Mouse (Mus musculus) layer of hippocampus, postnatal 25 days (tissue): Measurements from ENCODE around the gene Aqp5. TPM values are rescaled to one million over a fixed set of nuclear protein-coding genes. Genes with fewer than 3 reads are reported as not detected.

ENCODE experiments used
- DNase-seq, 2 experiments: peaks; one replicate each; pipeline ENCODE4 v3.0.0; 2022; ENCODE audit warnings: mixed read lengths in 2 of 2, low spot score in 1 of 2; ENCODE audit errors: extremely low spot score in 1 of 2
- total RNA-seq, 2 experiments: library from RNA; stranded (reverse); gene quantifications; 2 replicates each; pipeline ENCODE4 v1.2.3; 2021

Gene Aqp5
- total RNA-seq = under 1 TPM in 1 of 2 experiments, not detected in 1; 0.15 TPM

DNA sequence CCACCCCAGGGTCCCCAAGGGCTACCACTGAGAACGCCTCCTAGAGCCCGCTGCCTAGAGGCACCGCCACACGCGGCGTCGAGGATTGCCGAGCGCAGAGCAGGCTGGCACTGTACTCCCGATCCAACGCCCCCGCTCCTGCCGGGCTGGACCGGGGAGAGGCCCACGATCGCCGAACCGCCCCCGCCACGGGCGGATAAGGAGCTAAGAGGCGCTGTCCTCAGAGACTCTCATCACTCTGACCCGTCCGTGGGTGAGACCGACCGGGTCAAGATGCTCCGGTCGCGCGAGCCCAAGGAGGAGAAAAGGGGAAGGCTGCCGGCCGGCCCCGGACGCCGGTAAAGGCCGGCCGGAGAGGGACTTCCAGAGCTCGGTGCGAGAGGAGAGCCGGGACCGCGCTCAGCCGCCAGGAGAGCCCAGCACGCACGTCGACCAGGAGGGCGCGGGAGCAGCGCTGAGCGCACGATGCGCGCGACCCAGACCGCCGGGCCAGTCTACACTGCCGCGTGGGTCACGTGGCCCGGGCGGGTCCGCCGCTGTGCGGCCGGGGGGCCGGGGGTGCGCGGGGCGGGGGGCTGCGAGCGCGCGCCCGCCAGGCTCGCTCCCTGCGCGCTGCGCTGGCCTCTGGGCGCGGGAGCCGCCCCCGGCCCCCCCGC lies at the start of gene Aqp5:
Gene Aqp5 (plus strand): TSS at position 354 of the 656 bp plus-strand sequence.
- DNase-seq = no peak

DNA sequence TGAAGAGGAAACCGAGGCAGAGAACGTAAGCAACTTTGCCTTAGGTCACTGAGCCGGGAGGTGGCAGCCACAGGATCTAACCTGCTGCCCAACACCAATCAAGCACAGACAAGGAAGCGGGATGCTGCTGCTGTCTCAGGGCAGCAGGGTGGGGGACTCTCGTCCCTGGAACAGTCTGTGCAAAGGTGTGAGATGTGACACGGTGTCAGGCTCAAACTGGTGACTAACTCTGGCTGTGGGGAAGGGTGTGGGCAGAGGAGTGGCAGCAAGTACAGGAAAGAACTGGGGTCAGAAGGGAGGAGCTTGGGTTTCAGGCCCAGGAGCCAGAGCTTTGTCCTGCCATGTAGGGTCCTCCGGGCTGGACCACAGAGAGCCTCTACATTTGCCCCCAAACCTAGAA lies 46.5 kb upstream of the Aqp5 start:
- no peak for DNase-seq

DNA sequence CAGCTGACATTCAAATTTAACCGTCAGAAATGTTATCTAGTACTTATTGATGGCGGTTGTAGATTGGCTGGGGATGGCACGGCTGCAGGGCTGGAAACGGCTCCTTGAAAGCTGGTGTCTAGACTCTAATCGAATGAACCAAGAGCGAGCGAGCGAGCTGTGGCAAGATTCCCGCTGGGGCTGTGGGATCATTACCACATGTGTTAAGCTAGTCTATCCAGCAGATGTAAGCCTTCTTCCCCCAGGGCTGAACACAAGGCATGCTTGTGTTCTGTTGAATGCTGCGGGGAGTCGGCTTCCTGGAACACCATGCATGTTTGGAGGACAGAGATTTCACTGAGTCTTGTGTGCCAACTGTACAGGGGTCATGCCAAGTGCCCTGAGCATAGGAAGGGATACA lies 44.0 kb upstream of the Aqp5 start:
- no peak for DNase-seq

- DNase-seq = no peak
Observed at GRCm38 (mm10) chr15:99547732-99548131, 42.9 kb upstream of the Aqp5 start.

DNA sequence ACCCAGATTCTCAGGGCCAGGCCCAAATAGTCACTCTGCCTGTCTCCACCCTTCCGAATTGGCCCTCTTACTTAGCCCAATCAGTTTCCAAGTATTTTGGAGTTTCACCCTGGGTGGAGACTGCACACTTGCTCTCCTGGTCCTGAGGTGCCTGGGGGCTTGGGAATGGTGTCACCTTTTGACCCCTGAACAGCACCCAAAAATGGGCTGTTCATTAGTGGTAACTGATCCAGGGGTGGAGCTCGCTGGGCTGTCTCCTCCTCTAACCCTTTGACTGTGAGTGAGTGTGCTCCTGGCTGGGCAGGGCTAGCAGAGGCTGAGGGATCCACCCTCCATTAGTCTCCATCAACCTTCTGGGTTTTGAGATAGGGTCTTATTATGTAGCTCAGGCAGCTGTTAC lies 40.7 kb upstream of the Aqp5 start:
- DNase-seq = no peak

DNA sequence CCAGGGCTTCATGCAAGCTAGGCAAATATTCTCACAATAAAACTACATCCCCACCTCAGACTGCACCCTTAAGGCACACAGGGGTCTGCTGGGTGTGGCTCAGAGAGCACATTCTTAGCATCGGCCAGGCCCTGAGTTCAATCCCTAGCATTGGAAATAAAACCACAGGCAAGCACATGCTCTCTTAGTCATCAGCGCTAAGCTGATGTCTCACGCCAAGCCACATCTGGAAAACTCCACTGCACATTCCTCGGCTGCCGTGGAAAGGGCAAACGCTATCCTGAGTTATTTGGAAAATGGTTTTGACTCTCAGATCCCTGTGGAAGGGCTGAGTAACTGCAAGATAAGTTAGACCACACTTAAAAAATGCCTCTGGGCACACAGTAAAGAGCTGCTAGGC lies 36.8 kb upstream of the Aqp5 start:
- DNase-seq = no peak

DNA sequence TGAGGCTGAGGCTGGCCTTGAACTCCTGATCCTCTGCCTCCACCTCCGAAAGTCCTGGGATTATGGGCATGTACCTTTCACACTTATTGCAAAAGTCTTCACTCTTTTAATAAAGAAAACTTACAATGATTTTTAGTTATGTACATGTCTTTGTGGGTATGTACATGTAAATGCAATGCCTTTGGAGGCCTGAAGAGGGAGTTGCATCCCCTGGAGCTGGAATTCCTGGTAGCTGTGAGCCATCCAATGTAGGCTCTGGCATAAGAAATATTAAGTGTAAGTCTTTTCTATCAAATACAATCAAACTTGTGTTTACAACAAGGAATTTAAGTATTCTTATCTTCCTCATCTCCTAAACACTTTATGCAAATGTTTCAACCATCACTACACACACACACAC lies 31.6 kb upstream of the Aqp5 start:
- DNase-seq = no peak

DNA sequence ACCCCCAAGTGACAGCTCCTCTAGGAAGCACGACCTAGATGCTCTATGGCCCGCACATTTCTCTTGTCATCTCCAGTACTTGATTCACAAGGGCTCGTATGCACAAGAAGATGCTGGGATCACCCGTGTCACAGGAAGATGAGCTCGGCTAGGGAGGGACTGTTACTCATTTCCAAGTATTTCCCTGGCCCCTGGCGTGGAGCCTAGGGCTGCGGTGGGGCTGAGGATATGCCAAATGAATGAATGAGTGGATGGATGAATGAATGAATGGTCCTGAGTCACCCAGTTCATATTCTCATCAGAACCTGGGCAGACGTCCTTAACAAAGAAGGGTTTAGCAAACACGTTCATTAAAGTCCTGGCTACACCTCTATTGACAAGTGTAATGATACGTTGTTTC lies 30.3 kb upstream of the Aqp5 start:
- DNase-seq = no peak

DNA sequence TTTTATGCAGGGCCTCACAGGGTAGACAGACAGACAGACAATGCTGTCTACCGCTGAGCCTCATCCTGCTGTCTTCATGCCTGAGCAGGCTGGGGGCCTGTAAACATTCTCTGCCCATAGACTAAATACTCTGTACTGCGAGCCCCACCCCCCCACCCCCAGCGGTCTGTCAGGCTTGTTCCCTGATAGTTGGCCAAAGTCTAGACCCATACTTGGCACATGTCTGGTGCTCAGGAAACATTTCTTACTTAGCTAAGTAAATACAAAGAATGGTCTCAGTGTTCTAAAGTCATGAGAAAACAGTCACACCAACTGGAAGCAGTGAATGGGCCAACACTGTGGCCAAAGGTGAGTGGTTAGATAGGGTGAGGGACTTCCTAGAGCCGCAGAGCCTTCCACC lies 23.2 kb upstream of the Aqp5 start:
- DNase-seq = no peak

DNA sequence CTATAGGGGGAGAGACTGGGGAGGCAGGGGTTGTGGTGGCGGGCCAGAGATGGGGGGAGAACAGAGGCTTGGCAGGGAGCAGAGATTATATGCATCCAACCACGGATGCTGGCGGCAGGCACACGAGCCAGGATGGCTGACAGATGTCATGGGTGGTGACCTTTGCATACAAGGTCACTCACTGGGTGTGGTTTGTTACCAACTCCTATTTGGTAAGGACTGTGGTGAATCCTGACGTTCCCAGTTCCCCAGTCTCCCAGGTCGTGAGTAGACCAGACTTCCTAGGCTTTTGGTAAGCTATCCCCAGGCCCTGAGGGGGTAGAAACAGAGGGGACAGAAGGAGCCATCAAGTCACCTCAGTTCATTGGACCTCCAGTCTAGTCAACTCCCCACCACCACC lies 21.9 kb upstream of the Aqp5 start:
- DNase-seq = no peak

GRCm38 (mm10) chr15:99569123-99569522 lies 21.5 kb upstream of the Aqp5 start:
- no peak for DNase-seq

- no peak for DNase-seq
Observed at GRCm38 (mm10) chr15:99578802-99579485, 11.6 kb upstream of the Aqp5 start, which contains the start of gene Aqp2. Gene Aqp2, plus strand, starts transcription at chr15:99579055.

GRCm38 (mm10) chr15:99583463-99584344 lies 6.9 kb upstream of the Aqp5 start:
- no peak for DNase-seq

GRCm38 (mm10) chr15:99584407-99585202 lies 6.0 kb upstream of the Aqp5 start:
- no peak for DNase-seq

GRCm38 (mm10) chr15:99585741-99586140 lies 4.8 kb upstream of the Aqp5 start:
- no peak for DNase-seq

- no peak for DNase-seq
Observed at GRCm38 (mm10) chr15:99586525-99586924, 4.1 kb upstream of the Aqp5 start.

DNA sequence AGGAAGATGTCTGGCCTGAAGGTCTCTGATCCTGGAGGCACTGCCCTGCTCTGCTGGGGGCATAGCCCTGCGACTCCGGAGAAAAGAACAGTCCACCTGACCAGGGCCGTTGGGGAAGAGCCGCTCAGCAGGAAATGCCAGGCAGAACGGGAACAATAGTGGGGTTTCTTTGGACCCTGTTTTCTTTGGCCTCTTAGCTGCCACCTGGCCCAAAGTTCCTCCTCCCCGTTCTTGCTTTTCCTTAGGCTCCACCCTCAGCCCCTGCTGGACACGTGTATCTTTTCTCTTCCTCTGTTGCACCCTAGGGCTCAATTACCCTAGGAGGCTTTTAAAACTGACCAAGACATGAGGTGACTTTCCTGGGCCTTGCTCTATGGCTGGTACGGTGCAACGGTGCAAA lies 1.3 kb upstream of the Aqp5 start:
- no peak for DNase-seq

DNA sequence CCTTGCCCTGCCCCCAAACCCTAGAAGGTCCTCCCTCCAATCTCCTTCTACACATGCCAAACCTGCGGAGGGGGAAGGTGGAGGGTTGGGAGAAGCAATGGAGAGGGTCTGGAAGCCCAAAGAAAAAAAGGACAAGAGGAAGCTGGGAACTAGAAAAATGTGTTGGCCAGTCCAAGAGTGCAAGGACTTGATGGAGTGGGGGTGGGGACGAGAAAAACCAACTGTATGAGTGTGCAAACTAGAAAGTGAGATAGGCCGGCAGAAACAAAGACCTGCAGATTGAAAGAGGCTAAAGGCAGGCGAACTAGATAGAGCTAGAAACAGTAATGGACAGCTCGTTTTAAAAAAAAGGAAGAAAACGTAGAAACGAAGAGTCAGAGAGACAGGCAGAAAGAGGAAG lies 878 bp upstream of the Aqp5 start:
- no peak for DNase-seq

DNA sequence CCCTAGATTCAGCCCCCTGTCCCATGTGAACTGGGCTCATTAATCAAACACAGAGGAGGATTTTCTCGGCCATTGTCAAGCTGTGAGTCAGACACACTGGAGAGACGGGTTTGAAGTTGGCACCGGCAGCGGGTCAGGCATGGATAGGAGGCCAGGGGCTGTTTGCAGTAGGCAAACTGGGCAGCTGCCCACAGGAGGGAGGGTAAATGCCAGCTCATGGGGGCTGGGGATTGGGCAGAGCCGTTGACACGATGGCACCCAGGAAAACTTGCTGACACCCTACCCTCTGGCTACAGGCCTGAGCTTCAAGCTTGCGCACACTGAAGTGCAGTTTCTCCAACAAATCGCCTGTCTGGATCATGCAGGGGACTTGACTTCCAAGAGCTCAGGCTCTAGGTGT lies 1.6 kb downstream of the Aqp5 start:
- no peak for DNase-seq

DNA sequence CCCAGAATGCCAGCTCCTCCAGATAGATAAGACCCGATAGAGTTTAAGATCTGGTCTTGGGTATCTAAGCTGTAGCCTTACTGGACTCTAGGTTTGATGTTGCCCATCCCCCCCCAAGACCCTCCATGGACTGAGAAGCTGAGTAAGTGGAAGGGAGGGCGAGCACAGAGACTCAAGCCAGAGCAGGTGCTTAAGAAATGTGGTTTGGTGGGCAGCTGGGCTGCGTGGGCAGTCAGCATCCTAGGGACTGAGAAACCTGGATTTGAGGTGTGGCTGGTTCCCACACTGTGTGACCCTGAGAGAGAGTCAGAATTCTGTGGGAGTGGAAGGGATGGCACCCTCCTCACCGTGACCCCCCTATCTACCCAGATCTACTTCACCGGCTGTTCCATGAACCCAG lies 2.3 kb downstream of the Aqp5 start:
- no peak for DNase-seq

GRCm38 (mm10) chr15:99594951-99595350 lies 4.4 kb downstream of the Aqp5 start:
- DNase-seq = no peak
